Mouse (Mus musculus): ENCODE measurements around the gene Taok3.

DNA sequence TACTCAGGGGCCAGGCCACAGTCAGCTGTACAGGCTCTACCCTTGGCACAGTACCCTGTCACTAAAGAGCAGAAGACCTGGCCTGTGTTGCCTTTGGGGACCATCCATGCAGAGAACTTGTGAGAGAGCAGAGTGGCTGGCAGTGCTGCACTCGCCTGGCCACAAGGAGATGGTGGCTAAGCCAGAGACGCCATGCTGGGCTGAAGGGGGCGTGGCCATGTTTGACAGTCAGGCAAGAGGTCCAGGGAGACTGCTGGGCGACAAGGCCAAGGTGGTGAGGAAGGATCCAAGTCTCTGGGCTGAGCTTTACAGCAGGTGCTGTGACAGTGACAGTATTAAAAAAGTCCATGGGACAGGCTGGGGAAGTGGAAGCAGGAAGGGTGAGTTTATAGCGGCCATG, 148.8 kb downstream of the Taok3 start:
- TF ChIP-seq CTCF (IDR thresholded peaks at IDR 0.05; ENCODE audit: control insufficient read depth, insufficient read depth, insufficient read length) (no peak), USF1 (IDR thresholded peaks at IDR 0.05; ENCODE audit: low read depth) (no peak), MAX (IDR thresholded peaks at IDR 0.05) (no peak), MYOD1 (IDR thresholded peaks at IDR 0.05; ENCODE audit: control insufficient read depth, insufficient read length, low read depth) (no peak), FOSL1 (IDR thresholded peaks at IDR 0.05; ENCODE audit: insufficient read depth, low read length, poor library complexity, severe bottlenecking) (no peak), MYOG (IDR thresholded peaks at IDR 0.05; ENCODE audit: control insufficient read depth, extremely low read depth, insufficient read length) (no peak)
